Mouse (Mus musculus): Measurements from ENCODE around the gene Afdn. TPM values are rescaled to one million over a fixed set of nuclear protein-coding genes. Genes with fewer than 3 reads are reported as not detected.

Afdn gene
- total RNA-seq, 1 experiment: 92.4 TPM

DNA sequence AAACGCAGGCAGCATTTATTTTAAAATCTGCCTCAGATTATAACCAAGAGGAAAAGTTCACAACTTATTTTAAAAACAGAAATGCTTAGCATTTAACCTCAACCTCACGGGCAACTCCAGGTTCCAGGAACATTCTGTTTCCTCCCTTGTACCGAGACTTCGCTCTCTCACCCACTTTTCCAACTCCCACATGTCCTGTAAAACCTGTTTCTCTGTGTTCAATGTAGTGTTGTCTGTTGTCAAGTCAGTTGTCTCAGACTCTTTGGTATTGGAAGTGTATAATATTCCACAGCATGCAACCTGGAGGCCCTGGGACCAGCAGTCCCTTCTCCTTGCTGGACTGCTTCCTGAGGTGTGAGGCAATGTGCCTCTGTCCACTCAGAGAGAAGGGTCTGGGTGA, 46.2 kb upstream of the Afdn start:
- Histone ChIP-seq H3K27ac (ENCODE audit: insufficient read depth, low read depth, low read length, poor library complexity, severe bottlenecking) (no peak overlapping the region), H3K9ac (ENCODE audit: insufficient read depth, low read depth, low read length, poor library complexity, severe bottlenecking) (no peak overlapping the region), H3K36me3 (ENCODE audit: control insufficient read depth, insufficient read depth, low read length, poor library complexity, severe bottlenecking) (no peaks in the 10 kb centered on the region; the same call in 1 of the 2 replicates), H3K4me1 (ENCODE audit: control insufficient read depth in 2 of 2, insufficient read depth in 2 of 2, low read length in 2 of 2, poor library complexity in 1 of 2) (peaks cover 0 to 4% of the 10 kb centered on the region in 2 experiments; a peak in 1 of 4 replicates), H3K4me3 (ENCODE audit: insufficient read depth in 1 of 2, low read depth in 1 of 2, low read length in 2 of 2, poor library complexity in 1 of 2, severe bottlenecking in 1 of 2) (no peak overlapping the region), H3K9me3 (ENCODE audit: control insufficient read depth, insufficient read depth, low read depth, low read length) (no peaks in the 10 kb centered on the region)
- in situ Hi-C loops (cut with MboI; ENCODE audit: low sequenced_read_pairs in 2 of 2, unreplicated experiment in 2 of 2): no loop called here
- TF ChIP-seq HCFC1 (IDR thresholded peaks at IDR 0.05; ENCODE audit: borderline replicate concordance, insufficient read depth, low read length) (no peak), ZNF384 (IDR thresholded peaks at IDR 0.05; ENCODE audit: low read depth, low read length) (no peak), ZC3H11A (IDR thresholded peaks at IDR 0.05; ENCODE audit: borderline replicate concordance, low read depth, low read length) (no peak), CHD2 (IDR thresholded peaks at IDR 0.05; ENCODE audit: low read depth, low read length) (no peak), MAFK (IDR thresholded peaks at IDR 0.05; ENCODE audit: insufficient read depth, low read depth, low read length) (no peak)
- DNase-seq (ENCODE audit: low read depth, low spot score): no peak

DNA sequence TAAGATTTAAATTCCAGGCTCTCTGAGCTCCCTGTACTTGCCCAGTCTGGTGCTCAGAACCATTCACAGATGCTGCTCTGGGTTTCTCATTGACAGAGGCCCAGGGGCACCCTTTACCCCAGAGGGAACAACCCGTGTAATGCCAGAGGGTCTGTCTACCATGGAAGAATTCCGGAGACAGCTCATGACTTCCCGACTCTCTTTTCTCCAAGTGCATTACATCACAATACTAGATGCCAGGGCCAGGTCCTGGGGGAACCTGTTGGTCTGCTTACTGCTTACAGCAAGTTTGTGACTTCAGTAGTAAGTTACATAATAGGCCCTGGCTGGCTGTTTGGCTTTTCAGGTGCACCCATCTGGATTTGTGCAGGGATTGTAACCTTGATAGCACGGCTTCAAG, 45.7 kb upstream of the Afdn start:
- H3K36me3 ChIP-seq (ENCODE audit: control insufficient read depth, insufficient read depth, low read length, poor library complexity, severe bottlenecking): no peaks in the 10 kb centered on the region; the same call in 1 of the 2 replicates
- no peaks in the 10 kb centered on the region for H3K9me3 ChIP-seq (ENCODE audit: control insufficient read depth, insufficient read depth, low read depth, low read length)
- no peak overlapping the region for H3K4me3 ChIP-seq (ENCODE audit: insufficient read depth in 1 of 2, low read depth in 1 of 2, low read length in 2 of 2, poor library complexity in 1 of 2, severe bottlenecking in 1 of 2)
- no peak overlapping the region for H3K27ac ChIP-seq (ENCODE audit: insufficient read depth, low read depth, low read length, poor library complexity, severe bottlenecking)
- in situ Hi-C loops (cut with MboI; ENCODE audit: low sequenced_read_pairs in 2 of 2, unreplicated experiment in 2 of 2): no loop called here
- no peak overlapping the region for H3K9ac ChIP-seq (ENCODE audit: insufficient read depth, low read depth, low read length, poor library complexity, severe bottlenecking)
- DNase-seq (ENCODE audit: low read depth, low spot score): no peak
- H3K4me1 ChIP-seq (ENCODE audit: control insufficient read depth in 2 of 2, insufficient read depth in 2 of 2, low read length in 2 of 2, poor library complexity in 1 of 2): peaks cover 0 to 4% of the 10 kb centered on the region in 2 experiments; a peak in 1 of 4 replicates
- TF ChIP-seq MAFK (IDR thresholded peaks at IDR 0.05; ENCODE audit: insufficient read depth, low read depth, low read length) (no peak), HCFC1 (IDR thresholded peaks at IDR 0.05; ENCODE audit: borderline replicate concordance, insufficient read depth, low read length) (no peak), CHD2 (IDR thresholded peaks at IDR 0.05; ENCODE audit: low read depth, low read length) (no peak), ZC3H11A (IDR thresholded peaks at IDR 0.05; ENCODE audit: borderline replicate concordance, low read depth, low read length) (no peak)

DNA sequence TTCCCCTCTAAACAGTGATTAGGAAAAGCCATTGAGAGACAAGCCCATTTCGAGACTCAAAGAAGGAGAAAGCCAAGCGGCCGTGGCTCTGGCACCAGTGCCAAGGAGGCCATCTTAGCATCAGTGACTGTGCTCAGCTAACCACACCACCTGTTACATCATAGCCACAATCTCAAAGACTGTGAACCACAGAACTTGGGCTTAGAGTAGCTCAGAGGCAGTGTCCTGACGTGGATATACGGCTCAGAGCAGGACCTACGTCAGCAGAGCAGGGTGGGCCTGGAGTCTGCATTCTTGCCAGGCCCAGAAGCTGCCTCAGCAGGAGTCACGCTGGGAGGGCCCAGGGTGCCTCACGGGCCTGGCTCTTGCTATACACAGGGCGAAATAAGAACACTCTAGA, 44.8 kb upstream of the Afdn start:
- TF ChIP-seq HCFC1 (IDR thresholded peaks at IDR 0.05; ENCODE audit: borderline replicate concordance, insufficient read depth, low read length): no peak
- in situ Hi-C loops (cut with MboI; ENCODE audit: low sequenced_read_pairs in 2 of 2, unreplicated experiment in 2 of 2): no loop called here
- H3K4me1 ChIP-seq (ENCODE audit: control insufficient read depth in 2 of 2, insufficient read depth in 2 of 2, low read length in 2 of 2, poor library complexity in 1 of 2): peaks cover 0 to 4% of the 10 kb centered on the region in 2 experiments; a peak in 1 of 4 replicates
- no peaks in the 10 kb centered on the region for H3K9me3 ChIP-seq (ENCODE audit: control insufficient read depth, insufficient read depth, low read depth, low read length)
- no peak overlapping the region for H3K4me3 ChIP-seq (ENCODE audit: insufficient read depth in 1 of 2, low read depth in 1 of 2, low read length in 2 of 2, poor library complexity in 1 of 2, severe bottlenecking in 1 of 2)
- no peak overlapping the region for H3K27ac ChIP-seq (ENCODE audit: insufficient read depth, low read depth, low read length, poor library complexity, severe bottlenecking)
- H3K36me3 ChIP-seq (ENCODE audit: control insufficient read depth, insufficient read depth, low read length, poor library complexity, severe bottlenecking): no peaks in the 10 kb centered on the region; the same call in 1 of the 2 replicates
- DNase-seq (ENCODE audit: low read depth, low spot score): no peak
- H3K9ac ChIP-seq (ENCODE audit: insufficient read depth, low read depth, low read length, poor library complexity, severe bottlenecking): no peak overlapping the region

DNA sequence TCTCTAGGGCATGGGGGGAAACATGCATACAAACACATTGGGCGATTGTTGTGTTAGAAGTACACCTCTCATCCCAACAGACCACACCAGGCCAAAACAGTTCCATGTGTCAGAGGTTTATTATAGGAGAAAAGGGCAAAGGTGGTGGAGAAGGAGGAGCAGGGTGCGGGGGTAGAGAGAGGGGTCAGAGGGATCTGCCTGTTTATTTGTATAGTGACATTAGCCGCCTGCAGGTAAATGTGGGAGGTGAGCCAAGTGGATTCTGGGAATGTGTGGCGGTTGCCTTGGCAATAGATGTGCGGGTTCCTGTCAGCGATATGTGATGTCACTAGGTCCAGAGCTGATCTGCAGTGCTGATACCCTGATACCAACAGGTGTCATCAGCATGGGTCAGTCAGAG, 44.0 kb upstream of the Afdn start:
- peaks cover 0 to 4% of the 10 kb centered on the region in 2 experiments; a peak in 1 of 4 replicates for H3K4me1 ChIP-seq (ENCODE audit: control insufficient read depth in 2 of 2, insufficient read depth in 2 of 2, low read length in 2 of 2, poor library complexity in 1 of 2)
- TF ChIP-seq MAFK (IDR thresholded peaks at IDR 0.05; ENCODE audit: insufficient read depth, low read depth, low read length): no peak
- no peak for TF ChIP-seq CHD2 (IDR thresholded peaks at IDR 0.05; ENCODE audit: low read depth, low read length)
- no peaks in the 10 kb centered on the region; the same call in 1 of the 2 replicates for H3K36me3 ChIP-seq (ENCODE audit: control insufficient read depth, insufficient read depth, low read length, poor library complexity, severe bottlenecking)
- H3K27ac ChIP-seq (ENCODE audit: insufficient read depth, low read depth, low read length, poor library complexity, severe bottlenecking): no peak overlapping the region
- DNase-seq (ENCODE audit: low read depth, low spot score): no peak
- no peak overlapping the region for H3K9ac ChIP-seq (ENCODE audit: insufficient read depth, low read depth, low read length, poor library complexity, severe bottlenecking)
- H3K4me3 ChIP-seq (ENCODE audit: insufficient read depth in 1 of 2, low read depth in 1 of 2, low read length in 2 of 2, poor library complexity in 1 of 2, severe bottlenecking in 1 of 2): no peak overlapping the region
- H3K9me3 ChIP-seq (ENCODE audit: control insufficient read depth, insufficient read depth, low read depth, low read length): no peaks in the 10 kb centered on the region
- in situ Hi-C loops (cut with MboI; ENCODE audit: low sequenced_read_pairs in 2 of 2, unreplicated experiment in 2 of 2): no loop called here

DNA sequence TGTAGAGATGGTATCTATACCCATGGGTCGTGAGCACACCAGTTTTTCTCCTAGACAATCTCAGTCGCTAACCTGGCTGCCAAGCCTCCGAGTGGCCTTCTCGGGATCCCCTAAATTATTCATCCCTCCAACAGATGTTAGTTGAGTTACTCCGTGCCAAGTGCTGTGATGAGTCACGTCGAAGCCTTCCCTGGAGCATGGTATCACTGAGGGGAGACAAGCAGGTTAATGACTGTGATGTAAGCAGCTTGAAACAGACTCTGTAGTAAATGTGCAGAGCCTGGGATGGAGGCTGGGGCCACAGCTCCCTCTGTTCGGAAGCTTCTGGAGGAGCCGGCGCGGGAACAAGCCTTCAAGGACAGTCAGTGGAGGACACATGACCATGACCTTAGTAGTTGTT, 42.9 kb upstream of the Afdn start:
- DNase-seq (ENCODE audit: low read depth, low spot score): no peak
- H3K9ac ChIP-seq (ENCODE audit: insufficient read depth, low read depth, low read length, poor library complexity, severe bottlenecking): no peak overlapping the region
- H3K4me3 ChIP-seq (ENCODE audit: insufficient read depth in 1 of 2, low read depth in 1 of 2, low read length in 2 of 2, poor library complexity in 1 of 2, severe bottlenecking in 1 of 2): no peak overlapping the region
- no peak overlapping the region for H3K27ac ChIP-seq (ENCODE audit: insufficient read depth, low read depth, low read length, poor library complexity, severe bottlenecking)
- TF ChIP-seq CHD2 (IDR thresholded peaks at IDR 0.05; ENCODE audit: low read depth, low read length) (no peak), ZNF384 (IDR thresholded peaks at IDR 0.05; ENCODE audit: low read depth, low read length) (no peak), ZC3H11A (IDR thresholded peaks at IDR 0.05; ENCODE audit: borderline replicate concordance, low read depth, low read length) (no peak), MAFK (IDR thresholded peaks at IDR 0.05; ENCODE audit: insufficient read depth, low read depth, low read length) (no peak), HCFC1 (IDR thresholded peaks at IDR 0.05; ENCODE audit: borderline replicate concordance, insufficient read depth, low read length) (no peak)
- in situ Hi-C loops (cut with MboI; ENCODE audit: low sequenced_read_pairs in 2 of 2, unreplicated experiment in 2 of 2): no loop called here
- H3K9me3 ChIP-seq (ENCODE audit: control insufficient read depth, insufficient read depth, low read depth, low read length): no peaks in the 10 kb centered on the region
- H3K4me1 ChIP-seq (ENCODE audit: control insufficient read depth in 2 of 2, insufficient read depth in 2 of 2, low read length in 2 of 2, poor library complexity in 1 of 2): peaks cover 0 to 4% of the 10 kb centered on the region in 2 experiments; a peak in 1 of 4 replicates
- no peaks in the 10 kb centered on the region; the same call in 1 of the 2 replicates for H3K36me3 ChIP-seq (ENCODE audit: control insufficient read depth, insufficient read depth, low read length, poor library complexity, severe bottlenecking)

Data from ES-E14 (cell line).